Mouse (Mus musculus): ENCODE measurements around the gene Slc38a3. TPM values are rescaled to one million over a fixed set of nuclear protein-coding genes. Genes with fewer than 3 reads are reported as not detected.

The Slc38a3 gene
- polyA plus RNA-seq, 1 experiment = 10.6 TPM

- no peak overlapping the region for H3K27ac ChIP-seq (ENCODE audit: insufficient read depth, low read length)
Observed at GRCm38 (mm10) chr9:107700114-107700571, 30.8 kb upstream of the Slc38a3 start.

GRCm38 (mm10) chr9:107699376-107699980 is 30.1 kb upstream of the Slc38a3 start:
- Histone ChIP-seq H3K27ac (ENCODE audit: insufficient read depth, low read length) (peak overlapping the region; percentile 18; the same call in 1 of the 2 replicates), H3K4me3 (ENCODE audit: extremely low read depth, insufficient read depth, insufficient read length) (no peak overlapping the region), H3K27me3 (ENCODE audit: control insufficient read depth, insufficient read depth, low read length) (no peaks in the 10 kb centered on the region), H3K4me1 (ENCODE audit: control insufficient read depth, insufficient read depth, insufficient read length) (no peaks in the 10 kb centered on the region), H3K36me3 (ENCODE audit: control insufficient read depth, insufficient read depth, low read length) (no peaks in the 10 kb centered on the region)
- TF ChIP-seq CTCF (IDR thresholded peaks at IDR 0.05; ENCODE audit: extremely low read depth, insufficient read depth, insufficient read length, insufficient replicate concordance) = no peak
- TF ChIP-seq POLR2A (IDR thresholded peaks at IDR 0.05; ENCODE audit: low read depth, low read length) = no peak
- WGBS = 70% methylated on average over 9 of the region's 9 CpGs
- no peak for DNase-seq (ENCODE audit: low read depth in 1 of 2, low spot score in 2 of 2)

More at GRCm38 (mm10) chr9:107700114-107700571, 30.8 kb upstream of the Slc38a3 start:
- DNase-seq (ENCODE audit: low read depth in 1 of 2, low spot score in 2 of 2) = no peak
- no peak overlapping the region for H3K4me3 ChIP-seq (ENCODE audit: extremely low read depth, insufficient read depth, insufficient read length)
- H3K4me1 ChIP-seq (ENCODE audit: control insufficient read depth, insufficient read depth, insufficient read length) = no peaks in the 10 kb centered on the region
- 79% methylated on average over 6 of the region's 6 CpGs for WGBS
- H3K36me3 ChIP-seq (ENCODE audit: control insufficient read depth, insufficient read depth, low read length) = no peaks in the 10 kb centered on the region
- H3K27me3 ChIP-seq (ENCODE audit: control insufficient read depth, insufficient read depth, low read length) = no peaks in the 10 kb centered on the region
- no peak for TF ChIP-seq CTCF (IDR thresholded peaks at IDR 0.05; ENCODE audit: extremely low read depth, insufficient read depth, insufficient read length, insufficient replicate concordance)

- WGBS = 80% methylated on average over 14 of the region's 14 CpGs
- TF ChIP-seq POLR2A (IDR thresholded peaks at IDR 0.05; ENCODE audit: low read depth, low read length) = no peak
- Histone ChIP-seq H3K27ac (ENCODE audit: insufficient read depth, low read length) (peak overlapping the region; percentile 18; the same call in 1 of the 2 replicates), H3K4me3 (ENCODE audit: extremely low read depth, insufficient read depth, insufficient read length) (no peak overlapping the region), H3K27me3 (ENCODE audit: control insufficient read depth, insufficient read depth, low read length) (no peaks in the 10 kb centered on the region), H3K4me1 (ENCODE audit: control insufficient read depth, insufficient read depth, insufficient read length) (no peaks in the 10 kb centered on the region), H3K36me3 (ENCODE audit: control insufficient read depth, insufficient read depth, low read length) (no peaks in the 10 kb centered on the region)
- DNase-seq (ENCODE audit: low read depth in 1 of 2, low spot score in 2 of 2) = no peak
Observed at GRCm38 (mm10) chr9:107698611-107699190, 29.4 kb upstream of the Slc38a3 start.

- DNase-seq (ENCODE audit: low read depth in 1 of 2, low spot score in 2 of 2) = no peak
- H3K27ac ChIP-seq (ENCODE audit: insufficient read depth, low read length) = peak overlapping the region; percentile 12; the same call in 1 of the 2 replicates
- 83% methylated on average over 14 of the region's 14 CpGs for WGBS
- H3K36me3 ChIP-seq (ENCODE audit: control insufficient read depth, insufficient read depth, low read length) = no peaks in the 10 kb centered on the region
- no peaks in the 10 kb centered on the region for H3K27me3 ChIP-seq (ENCODE audit: control insufficient read depth, insufficient read depth, low read length)
- no peak overlapping the region for H3K4me3 ChIP-seq (ENCODE audit: extremely low read depth, insufficient read depth, insufficient read length)
- no peaks in the 10 kb centered on the region for H3K4me1 ChIP-seq (ENCODE audit: control insufficient read depth, insufficient read depth, insufficient read length)
- TF ChIP-seq CTCF (IDR thresholded peaks at IDR 0.05; ENCODE audit: extremely low read depth, insufficient read depth, insufficient read length, insufficient replicate concordance) = no peak
- no peak for TF ChIP-seq POLR2A (IDR thresholded peaks at IDR 0.05; ENCODE audit: low read depth, low read length)
Observed at GRCm38 (mm10) chr9:107697811-107698521, 28.6 kb upstream of the Slc38a3 start.

GRCm38 (mm10) chr9:107696845-107697610 is 27.7 kb upstream of the Slc38a3 start:
- 82% methylated on average over 9 of the region's 9 CpGs for WGBS
- DNase-seq (ENCODE audit: low read depth in 1 of 2, low spot score in 2 of 2) = no peak
- no peak for TF ChIP-seq POLR2A (IDR thresholded peaks at IDR 0.05; ENCODE audit: low read depth, low read length)
- no peak for TF ChIP-seq CTCF (IDR thresholded peaks at IDR 0.05; ENCODE audit: extremely low read depth, insufficient read depth, insufficient read length, insufficient replicate concordance)
- H3K27ac ChIP-seq (ENCODE audit: insufficient read depth, low read length) = peak overlapping the region; percentile 18
- H3K36me3 ChIP-seq (ENCODE audit: control insufficient read depth, insufficient read depth, low read length) = no peaks in the 10 kb centered on the region
- no peaks in the 10 kb centered on the region for H3K4me1 ChIP-seq (ENCODE audit: control insufficient read depth, insufficient read depth, insufficient read length)
- H3K27me3 ChIP-seq (ENCODE audit: control insufficient read depth, insufficient read depth, low read length) = no peaks in the 10 kb centered on the region
- no peak overlapping the region for H3K4me3 ChIP-seq (ENCODE audit: extremely low read depth, insufficient read depth, insufficient read length)

GRCm38 (mm10) chr9:107696106-107696479 is 26.8 kb upstream of the Slc38a3 start:
- H3K36me3 ChIP-seq (ENCODE audit: control insufficient read depth, insufficient read depth, low read length) = no peaks in the 10 kb centered on the region
- no peak for DNase-seq (ENCODE audit: low read depth in 1 of 2, low spot score in 2 of 2)
- no peak for TF ChIP-seq POLR2A (IDR thresholded peaks at IDR 0.05; ENCODE audit: low read depth, low read length)
- TF ChIP-seq CTCF (IDR thresholded peaks at IDR 0.05; ENCODE audit: extremely low read depth, insufficient read depth, insufficient read length, insufficient replicate concordance) = no peak
- no peak overlapping the region for H3K4me3 ChIP-seq (ENCODE audit: extremely low read depth, insufficient read depth, insufficient read length)
- peak overlapping the region; percentile 33; the same call in 1 of the 2 replicates for H3K27ac ChIP-seq (ENCODE audit: insufficient read depth, low read length)
- WGBS = 10% methylated on average over 6 of the region's 6 CpGs
- H3K27me3 ChIP-seq (ENCODE audit: control insufficient read depth, insufficient read depth, low read length) = no peaks in the 10 kb centered on the region
- H3K4me1 ChIP-seq (ENCODE audit: control insufficient read depth, insufficient read depth, insufficient read length) = no peaks in the 10 kb centered on the region

Measured in spleen, adult 2 months (tissue).